Mouse (Mus musculus) cerebellum, postnatal 14 days (tissue): ENCODE results near the gene Fgd6.
A peak's percentile ranks its signal among the peaks of the same experiment; 100 is the strongest.

ENCODE experiments used
- DNase-seq, 2 experiments: peaks; one replicate each; pipeline ENCODE4 v3.0.0; 2021; ENCODE audit warnings: mixed read lengths in 2 of 2

The Fgd6 gene

GRCm38 (mm10) chr10:94140227-94140931, 104.6 kb downstream of the Fgd6 start:
- DNase-seq, result no peak

- DNase-seq, result no peak
These were observed 106.6 kb downstream of the Fgd6 start for GRCm38 (mm10) chr10:94142427-94142826.

GRCm38 (mm10) chr10:94144581-94144980, 108.8 kb downstream of the Fgd6 start:
- no peak for DNase-seq

GRCm38 (mm10) chr10:94147391-94147755, 111.6 kb downstream of the Fgd6 start:
- no peak for DNase-seq

GRCm38 (mm10) chr10:94147756-94148531, 112.1 kb downstream of the Fgd6 start, which contains the start of gene Nr2c1:
Gene Nr2c1, plus strand, starts transcription at chr10:94148023.
- DNase-seq, result peak; percentile 93 to 95

GRCm38 (mm10) chr10:94151488-94151887, 115.7 kb downstream of the Fgd6 start:
- DNase-seq, result no peak

- no peak for DNase-seq
These were observed 118.0 kb downstream of the Fgd6 start for GRCm38 (mm10) chr10:94153841-94154240.

- DNase-seq, result no peak
These were observed 123.2 kb downstream of the Fgd6 start for GRCm38 (mm10) chr10:94158962-94159361.

GRCm38 (mm10) chr10:94159406-94159805, 123.6 kb downstream of the Fgd6 start:
- no peak for DNase-seq

GRCm38 (mm10) chr10:94161051-94161765, 125.4 kb downstream of the Fgd6 start:
- no peak for DNase-seq

- DNase-seq, result no peak
These were observed 126.2 kb downstream of the Fgd6 start for GRCm38 (mm10) chr10:94162031-94162430.

GRCm38 (mm10) chr10:94164104-94164845, 128.5 kb downstream of the Fgd6 start:
- DNase-seq, result no peak

- no peak for DNase-seq
These were observed 129.6 kb downstream of the Fgd6 start for GRCm38 (mm10) chr10:94165426-94165825.

GRCm38 (mm10) chr10:94167051-94167750, 131.4 kb downstream of the Fgd6 start:
- peak; percentile 22 to 42 for DNase-seq

GRCm38 (mm10) chr10:94171440-94172130, 135.8 kb downstream of the Fgd6 start:
- DNase-seq, result no peak

- DNase-seq, result no peak
These were observed 136.3 kb downstream of the Fgd6 start for GRCm38 (mm10) chr10:94172137-94172536.

- DNase-seq, result no peak
These were observed 136.9 kb downstream of the Fgd6 start for GRCm38 (mm10) chr10:94172706-94173105.

- no peak for DNase-seq
These were observed 138.9 kb downstream of the Fgd6 start for GRCm38 (mm10) chr10:94174652-94175051.

- DNase-seq, result no peak
These were observed 147.4 kb downstream of the Fgd6 start for GRCm38 (mm10) chr10:94183199-94183598.
